Mouse (Mus musculus): ENCODE measurements at regions not wholly inside any gene's neighbourhood (a gene's known extent, or its start where the extent isn't known, plus 50 kb on each side); places are given as distances from the start of the nearest gene placed in this dataset.
"Not testable (repeated sequence)": the region's sequence is repeated elsewhere in the genome, so short reads cannot be mapped to it uniquely, and the experiment has no call there.

DNA sequence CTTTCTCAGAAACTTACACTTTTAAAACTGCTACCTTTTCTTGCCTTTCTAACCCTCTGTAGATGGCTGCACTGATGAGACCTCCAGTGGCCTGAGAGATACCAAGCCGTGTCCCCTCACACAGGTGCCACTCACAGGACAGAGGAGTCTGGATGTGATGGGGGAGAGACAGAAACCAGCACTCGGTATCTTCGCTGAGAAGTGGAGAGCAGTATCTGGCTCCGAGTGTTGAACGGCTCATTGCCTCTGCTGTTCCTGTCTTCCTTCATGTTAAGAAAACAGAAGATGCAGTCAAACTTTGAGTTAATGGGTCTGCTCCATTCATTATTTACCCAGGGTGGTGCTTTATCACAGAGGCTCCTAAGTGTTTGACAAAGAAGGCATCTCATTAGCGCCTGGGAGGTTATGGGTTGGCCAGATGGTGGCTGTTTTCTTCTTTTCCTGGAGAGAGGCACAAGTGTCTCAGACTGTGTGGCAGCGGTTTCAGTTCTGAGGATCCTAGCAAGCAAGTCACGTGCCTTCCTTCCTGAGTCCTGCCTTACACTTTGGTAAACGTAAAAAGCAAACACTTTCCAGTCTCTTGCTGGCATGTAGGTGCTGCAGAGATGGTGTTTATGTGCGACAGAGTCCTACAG is 248.6 kb downstream of the Sec16b start:
- no peak for DNase-seq (ENCODE audit: low spot score)

DNA sequence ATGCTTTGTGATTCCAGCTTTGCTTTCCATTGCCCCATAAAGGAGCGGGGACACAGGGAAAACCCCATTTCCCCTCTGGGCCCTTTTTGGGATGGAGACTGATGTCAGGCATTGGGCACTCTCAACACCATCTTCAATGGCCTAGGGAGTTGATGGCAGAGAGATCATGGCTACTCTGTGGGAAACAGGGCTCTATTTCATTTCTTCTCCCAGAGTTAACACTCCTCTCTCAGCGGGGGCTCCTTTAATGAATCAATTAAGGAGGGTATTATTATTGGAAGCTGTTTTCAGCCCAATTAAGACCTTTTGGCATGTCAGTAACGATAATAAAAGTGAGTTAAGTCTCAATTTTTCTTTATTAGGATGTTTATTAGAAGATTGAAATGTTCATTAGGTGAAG is 250.4 kb downstream of the Sec16b start:
- no peak for DNase-seq (ENCODE audit: low spot score)

DNA sequence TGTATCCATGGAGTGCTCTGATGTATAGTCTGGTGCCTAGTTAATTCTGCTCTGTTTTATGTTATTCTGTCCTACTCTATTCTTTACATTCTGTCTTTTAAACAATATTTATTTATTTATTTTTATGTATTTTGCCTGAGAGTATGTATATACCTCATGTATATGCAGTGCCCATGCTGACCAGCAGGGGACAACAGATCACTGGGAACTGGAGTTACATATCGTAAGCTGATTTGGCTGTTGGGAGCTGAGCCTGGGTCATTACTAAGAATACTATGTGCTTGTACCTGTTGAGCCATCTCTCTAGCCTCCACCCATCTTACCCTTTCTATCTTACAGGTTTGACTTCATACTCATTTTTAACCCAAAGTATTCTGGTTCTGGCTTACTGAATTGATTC is 251.8 kb downstream of the Sec16b start:
- no peak for DNase-seq (ENCODE audit: low spot score)

DNA sequence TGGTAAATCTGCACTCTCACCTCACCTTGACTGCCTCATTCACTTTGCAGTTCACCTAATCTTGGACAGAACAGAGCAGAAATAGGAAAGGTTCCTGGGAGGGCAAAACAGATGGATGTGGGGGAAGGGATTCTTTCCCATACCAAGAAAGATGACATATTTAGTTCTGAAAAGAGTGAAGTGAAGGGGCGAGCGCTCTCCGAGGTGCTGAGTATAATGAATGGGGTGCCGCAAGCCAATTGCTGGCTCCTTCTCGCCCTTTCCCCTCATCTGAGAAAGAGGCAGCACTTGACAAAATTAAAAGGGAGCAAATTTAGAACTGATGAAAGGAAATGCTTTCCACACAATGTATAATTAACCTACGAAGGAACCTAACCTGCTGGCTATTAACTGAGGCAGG is 261.7 kb downstream of the Sec16b start:
- no peak for DNase-seq (ENCODE audit: low spot score)

DNA sequence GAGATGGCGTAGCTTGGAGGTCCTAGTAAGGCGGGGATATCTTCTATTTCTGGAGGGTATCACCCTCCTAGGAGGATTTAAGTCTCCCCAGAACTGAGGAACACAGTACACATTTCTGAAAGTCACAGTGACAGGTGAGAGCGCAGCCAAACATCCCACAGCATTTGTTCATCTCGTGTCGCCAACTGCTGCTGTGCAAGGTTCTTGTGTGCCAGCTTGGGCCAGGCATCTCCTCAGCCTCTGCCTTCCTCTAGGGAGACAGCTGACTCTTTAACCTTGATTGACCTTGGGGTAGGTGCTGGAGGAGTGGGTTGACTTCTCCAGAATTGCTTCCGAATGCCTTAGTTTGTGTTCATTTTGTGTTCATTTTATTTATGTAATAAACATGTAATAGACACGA is 291.2 kb downstream of the Sec16b start:
- no peak for DNase-seq (ENCODE audit: low spot score)

DNA sequence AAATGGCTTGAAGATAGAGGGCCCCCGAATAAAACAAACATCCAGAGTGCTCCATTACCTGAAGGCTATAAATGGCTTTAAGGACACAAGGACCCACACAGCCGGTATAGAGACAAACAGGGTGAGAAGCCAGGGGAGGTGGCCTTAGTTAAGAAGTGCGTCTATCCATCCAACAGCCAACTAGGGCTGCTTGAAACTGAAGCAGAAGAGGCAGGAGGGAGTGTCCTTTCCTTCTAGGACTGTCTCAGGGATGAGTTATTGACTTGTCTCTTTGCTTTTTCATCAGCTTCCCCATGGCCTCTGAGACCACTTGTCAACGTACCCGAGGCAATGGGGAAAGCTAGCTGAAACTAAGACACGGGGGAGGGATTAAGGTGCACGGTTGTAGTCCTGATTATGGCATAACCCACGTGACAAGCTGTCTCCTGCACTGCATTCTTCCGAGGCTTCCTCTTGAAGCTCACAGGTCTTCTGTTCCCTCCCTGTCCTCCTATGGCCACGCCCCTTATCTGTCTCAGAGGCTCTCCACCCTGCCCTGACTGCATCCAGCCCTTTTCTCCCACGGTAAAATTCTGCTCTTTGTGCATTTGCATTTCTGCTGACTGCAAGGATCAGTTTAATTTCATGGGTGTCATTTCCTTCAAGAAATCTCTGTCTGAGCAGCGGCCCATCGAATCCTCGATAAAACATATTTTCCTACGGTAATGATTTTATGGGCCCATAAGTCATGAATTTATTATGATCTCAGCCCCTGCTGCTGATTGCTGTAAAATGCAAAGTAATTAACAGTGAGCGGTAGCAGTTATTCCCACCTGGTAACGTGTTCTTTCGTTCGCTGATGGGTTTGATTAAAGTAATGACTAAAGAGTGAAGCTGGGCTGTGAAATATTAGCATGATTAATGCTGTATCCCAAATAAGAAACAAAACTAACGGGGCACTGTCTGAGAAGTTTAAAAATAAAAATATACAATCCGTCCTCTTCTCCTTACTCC is 292.3 kb downstream of the Sec16b start:
- no peak for DNase-seq (ENCODE audit: low spot score)

DNA sequence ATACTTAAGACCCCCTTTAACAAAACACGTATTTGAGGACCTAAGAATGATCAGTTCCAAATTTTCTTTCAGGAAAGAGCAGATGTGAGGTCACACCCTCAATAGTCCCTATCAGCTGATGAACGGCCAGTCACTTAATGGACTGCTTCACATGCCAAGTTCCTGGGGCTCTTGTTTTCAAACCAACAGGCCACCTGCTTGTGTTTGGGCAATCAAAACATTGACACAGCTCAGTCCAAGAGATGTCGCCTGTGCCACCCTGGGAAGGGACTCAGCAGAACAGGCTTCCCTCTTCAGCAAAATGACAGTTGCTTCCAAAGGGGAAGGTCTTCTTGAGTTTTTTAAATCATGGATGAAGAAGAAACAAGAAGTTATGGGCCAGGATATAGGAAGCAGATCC is 294.6 kb downstream of the Sec16b start:
- DNase-seq (ENCODE audit: low spot score), result no peak

DNA sequence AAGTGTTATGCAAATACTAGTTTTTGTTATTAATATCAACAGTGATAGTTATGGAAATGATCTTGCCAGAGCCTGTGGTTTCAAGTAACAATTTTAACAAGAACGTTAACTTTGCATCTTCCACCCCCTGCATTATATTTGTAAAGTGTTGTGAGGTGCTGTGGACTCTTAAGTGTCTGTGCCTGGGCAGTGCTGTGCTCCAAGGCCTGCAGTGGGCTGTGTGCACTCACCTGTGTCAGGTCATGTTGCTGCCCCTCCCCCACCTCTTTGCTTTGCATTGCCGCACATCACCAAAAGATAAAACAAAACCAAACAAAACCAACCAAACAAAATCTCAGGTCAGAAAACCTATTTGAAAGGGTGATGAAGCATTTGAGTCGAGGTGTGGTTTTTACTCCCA is 297.7 kb downstream of the Sec16b start:
- DNase-seq (ENCODE audit: low spot score), result no peak

DNA sequence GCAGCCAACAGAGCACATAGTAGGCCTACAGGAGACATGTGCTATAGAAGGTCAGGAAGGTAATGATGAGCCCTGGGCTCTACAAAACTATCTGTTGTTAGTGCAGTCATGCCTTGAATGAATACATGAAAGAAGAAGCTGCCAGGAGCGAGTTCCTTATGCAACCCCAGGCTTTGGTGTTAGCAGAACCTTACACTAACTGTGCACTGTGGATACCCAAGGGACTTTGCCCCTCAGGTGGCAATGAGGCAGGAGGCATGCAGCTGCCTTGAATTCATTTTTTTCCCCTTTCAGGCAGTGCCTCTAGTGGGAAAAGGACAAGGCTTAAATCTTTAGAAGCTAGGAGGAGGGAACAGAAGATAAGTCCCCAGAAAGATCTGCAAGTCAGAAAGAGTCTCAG is 299.8 kb downstream of the Sec16b start:
- no peak for DNase-seq (ENCODE audit: low spot score)

DNA sequence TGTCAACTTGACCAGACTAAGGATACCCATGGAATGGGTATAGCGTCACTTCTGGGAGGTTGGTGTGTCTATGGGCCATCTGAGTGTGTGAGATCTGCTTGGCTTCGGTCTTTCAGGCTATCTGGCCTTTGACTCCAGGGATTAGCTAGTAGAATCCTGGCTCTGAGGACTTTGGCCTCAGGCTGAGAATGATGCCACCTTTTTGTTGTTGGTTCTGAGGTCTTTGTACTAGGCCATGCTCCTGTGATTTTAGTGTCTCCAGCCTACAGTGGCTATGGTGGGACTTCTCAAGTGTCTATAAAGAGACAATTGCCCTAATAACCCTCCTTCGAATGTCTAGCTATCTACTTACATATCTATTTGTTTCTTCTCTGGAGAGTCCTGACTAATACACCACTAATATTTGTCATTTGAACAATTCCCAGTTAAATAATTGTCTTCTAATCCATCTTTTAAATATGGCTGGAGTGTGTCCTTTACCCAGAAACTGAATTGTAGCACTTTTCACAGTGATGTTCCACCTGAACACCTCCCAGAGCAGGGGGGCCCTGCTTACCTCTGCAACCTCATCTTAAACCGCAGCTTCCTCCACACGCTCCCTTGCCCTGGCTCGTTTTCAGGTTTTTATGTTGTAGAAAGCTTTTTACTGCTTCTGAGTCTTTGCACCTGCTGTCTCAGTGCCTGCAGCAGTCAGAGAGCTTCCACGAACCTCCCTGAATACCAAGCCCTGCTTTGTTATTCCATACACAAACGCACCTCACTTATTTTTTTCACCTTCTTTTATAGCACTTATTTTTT is 303.3 kb downstream of the Sec16b start:
- DNase-seq (ENCODE audit: low spot score), result no peak

DNA sequence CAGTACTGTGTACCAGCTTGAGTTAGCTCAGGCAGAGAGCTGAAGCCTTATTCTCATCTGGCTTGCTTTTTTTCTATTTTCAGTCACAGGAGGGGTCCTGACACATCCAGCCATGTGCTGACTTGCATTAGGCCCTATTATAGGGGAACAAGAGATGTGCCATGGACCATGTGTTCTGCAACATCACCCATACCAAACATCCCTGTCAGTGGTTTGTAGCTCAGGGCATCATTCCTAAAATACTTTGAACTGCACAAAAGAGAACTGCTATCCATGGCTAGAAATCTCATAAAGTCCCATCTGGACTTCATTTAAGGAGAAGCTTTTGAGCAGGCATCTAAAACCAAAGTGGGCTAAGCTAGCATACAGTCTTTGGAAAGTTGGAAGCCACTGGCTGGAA is 304.1 kb downstream of the Sec16b start:
- no peak for DNase-seq (ENCODE audit: low spot score)

DNA sequence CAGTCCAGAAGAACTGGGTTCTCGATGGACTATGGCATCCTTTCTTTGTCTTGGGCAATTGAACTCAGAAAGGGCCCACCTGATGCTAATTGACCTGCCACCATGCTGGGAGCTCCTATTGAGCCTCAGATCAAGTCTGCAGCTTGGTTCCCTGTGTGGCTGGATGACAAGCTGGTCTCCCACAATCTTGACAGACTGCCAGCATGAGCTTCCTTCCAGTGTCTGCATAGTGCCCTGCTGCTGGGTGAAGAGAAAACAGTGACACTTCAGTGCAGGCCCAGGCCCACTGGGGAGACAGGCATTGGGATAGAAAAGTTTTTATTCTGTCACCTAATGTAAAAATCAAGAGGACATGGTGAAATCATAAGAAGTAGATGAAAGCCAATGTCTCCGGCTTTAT is 321.4 kb downstream of the Sec16b start:
- no peak for DNase-seq (ENCODE audit: low spot score)

DNA sequence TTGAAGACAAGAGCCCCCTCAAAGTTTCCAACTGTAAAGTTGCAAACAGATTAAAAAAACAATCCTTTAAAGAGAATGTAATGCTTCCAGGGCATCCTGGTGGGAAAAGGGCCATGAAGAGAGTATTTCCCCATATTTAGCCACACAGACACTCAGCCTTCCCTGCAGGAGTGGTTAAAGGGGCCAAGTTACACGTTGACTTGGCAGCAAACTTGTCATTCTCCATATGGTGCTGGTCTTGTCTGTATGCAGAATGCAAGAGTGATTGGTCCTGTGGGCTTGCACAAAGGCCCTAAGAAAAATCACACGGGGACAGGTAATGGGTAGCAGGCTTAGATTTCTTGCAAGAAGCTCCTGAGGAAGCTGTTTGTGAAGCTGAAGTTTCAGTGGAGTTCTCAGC is 325.0 kb downstream of the Sec16b start:
- DNase-seq (ENCODE audit: low spot score), result no peak

DNA sequence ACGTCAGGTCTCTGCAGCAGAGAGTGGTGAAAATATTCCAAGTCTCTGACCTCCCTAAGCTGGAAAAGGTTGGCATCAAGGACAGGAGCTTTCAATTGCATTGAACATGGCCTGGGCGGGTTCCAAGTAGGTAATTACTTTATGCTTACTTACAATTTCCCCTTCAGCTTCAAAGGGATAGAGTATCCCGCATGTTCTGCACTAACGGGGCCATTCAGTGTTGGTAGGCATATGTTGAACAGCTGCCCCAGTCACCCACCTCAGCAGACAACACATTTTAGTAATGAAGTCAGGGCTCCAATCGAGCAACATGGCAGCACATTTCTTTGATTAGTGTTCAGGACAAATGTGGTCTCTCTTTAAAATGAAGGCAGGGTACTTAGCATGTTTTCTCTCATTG is 366.2 kb downstream of the Sec16b start:
- no peak for DNase-seq (ENCODE audit: low spot score)

DNA sequence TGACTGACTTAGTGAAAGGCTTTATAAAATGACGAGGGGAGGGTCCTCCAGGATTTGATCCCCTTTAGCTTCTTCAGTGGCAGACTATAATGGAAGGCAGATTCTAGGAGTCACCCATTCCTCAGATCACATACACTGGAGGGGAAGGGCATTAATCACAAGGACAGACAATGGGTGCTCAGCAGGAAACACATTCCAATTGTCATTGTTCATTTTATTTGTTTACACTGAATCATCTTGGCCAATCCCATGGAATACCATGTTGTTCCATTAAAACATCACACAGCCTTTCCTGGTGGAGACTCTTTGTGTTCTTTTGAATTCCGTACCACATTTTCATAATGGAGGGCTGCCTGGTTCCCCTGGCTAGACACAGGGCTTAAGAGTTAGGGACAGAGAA is 368.5 kb downstream of the Sec16b start:
- DNase-seq (ENCODE audit: low spot score), result no peak

DNA sequence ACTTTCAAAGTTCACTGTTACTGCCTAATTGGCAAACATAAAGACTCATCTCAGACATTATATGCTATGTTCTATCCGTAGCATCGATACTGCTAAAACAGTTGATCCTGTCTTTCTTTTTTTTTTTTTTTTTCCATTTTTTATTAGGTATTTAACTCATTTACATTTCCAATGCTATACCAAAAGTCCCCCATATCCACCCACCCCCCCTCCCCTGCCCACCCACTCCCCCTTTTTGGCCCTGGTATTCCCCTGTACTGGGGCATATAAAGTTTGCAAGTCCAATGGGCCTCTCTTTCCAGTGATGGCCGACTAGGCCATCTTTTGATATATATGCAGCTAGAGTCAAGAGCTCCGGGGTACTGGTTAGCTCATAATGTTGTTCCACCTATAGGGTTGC is 370.6 kb downstream of the Sec16b start:
- DNase-seq (ENCODE audit: low spot score), result not testable (repeated sequence)

DNA sequence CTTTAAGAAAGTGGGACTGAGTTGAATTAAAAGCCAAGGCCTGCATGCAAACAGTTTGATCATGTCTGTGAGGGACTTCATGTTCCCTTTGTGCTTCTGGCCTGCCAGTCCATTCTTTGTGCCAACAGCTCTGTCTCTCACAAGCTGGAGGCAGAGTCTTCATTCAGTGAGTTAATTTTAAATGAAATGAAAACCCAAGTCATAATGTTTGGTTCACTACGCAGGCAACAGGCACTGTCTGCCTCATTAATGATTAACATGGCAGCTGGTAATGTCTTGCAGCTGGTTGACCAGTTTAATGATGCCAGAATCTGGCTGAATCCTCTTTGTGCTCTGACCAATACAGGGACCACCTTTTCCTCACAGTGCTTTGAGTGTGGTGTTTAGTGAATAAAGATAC is 380.6 kb downstream of the Sec16b start:
- DNase-seq (ENCODE audit: low spot score), result no peak

DNA sequence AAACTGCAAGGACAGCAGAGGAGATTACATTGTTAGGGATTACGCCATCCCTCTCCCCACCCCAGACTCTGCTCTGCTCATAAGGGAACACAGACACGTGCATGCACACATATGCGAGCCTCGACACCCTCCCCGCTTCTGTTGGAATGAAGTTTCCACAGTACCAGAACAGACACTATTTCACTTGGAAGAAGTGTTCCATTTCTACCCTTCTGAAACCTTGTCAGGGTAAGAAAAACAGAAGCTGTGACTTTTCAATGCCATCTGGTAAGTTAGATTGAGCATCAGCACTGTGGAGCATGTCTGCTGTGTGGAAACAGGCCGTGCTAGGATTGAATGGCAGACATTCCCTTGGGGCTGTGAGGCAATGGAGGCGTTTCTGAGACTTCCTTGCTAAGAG is 382.0 kb downstream of the Sec16b start:
- no peak for DNase-seq (ENCODE audit: low spot score)

DNA sequence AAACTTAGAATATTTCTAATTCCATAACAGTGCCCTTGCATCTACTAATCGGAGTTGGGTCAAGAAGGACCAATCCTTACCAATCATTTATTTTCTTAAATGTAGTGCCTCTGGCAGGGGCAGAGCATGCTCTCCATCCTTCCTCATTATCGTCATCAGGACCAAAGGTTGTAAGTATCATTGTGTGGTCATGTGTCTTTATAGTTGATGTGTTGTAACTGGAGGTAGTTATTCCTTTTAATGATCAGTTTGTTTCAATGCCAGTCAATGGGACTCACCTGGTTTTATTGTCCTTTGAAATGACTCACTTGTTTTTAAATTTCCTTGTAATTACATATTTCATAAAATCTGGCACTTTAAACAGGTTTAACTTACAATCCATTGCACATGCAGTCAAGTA is 399.6 kb downstream of the Sec16b start:
- DNase-seq (ENCODE audit: low spot score), result no peak

DNA sequence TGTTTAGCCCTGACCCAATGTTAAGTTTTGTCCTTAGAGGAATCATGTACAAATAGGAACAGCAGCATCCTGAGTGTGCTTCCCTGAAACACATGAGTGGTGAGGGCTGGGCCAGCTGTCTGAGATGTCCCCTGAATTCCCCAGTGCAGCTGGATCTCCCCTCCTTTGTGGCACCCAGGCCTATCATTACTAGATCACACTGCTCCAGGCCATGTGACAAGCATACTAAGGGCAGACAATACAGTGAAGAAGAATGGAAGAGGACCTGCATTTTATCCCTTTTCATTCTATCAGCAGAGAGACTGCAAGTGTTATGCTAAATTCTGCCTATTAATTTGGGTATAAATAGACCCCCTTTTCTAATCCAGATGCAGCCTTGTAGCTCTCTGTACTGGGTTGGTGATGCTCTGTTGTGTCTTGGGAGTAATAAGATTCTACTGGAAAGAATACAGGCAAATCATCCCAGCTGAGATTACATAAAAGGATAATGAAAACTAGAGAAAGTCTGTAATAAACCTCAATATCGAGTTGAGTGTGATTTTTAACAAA is 418.3 kb downstream of the Brinp2 start:
- no peak for DNase-seq (ENCODE audit: low spot score)

DNA sequence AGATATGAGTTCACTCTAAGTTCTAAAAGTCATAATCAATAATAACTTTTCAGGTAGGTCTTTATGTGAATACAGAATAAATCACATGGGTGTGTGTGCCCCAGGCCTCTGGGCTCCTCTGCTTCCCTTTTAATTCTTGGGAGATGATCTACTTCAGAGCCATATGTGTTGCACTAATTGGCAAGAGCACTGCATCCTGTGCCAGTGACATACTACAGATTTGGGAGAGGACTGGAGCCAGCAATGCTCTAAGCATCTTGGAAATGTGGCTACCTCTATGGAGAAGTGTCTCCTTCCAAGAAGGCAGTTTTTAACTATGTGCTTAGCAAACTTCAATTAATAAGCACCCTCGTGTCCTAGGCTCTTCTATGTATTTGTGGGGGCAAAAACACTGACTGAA is 416.6 kb downstream of the Brinp2 start:
- DNase-seq (ENCODE audit: low spot score), result no peak

DNA sequence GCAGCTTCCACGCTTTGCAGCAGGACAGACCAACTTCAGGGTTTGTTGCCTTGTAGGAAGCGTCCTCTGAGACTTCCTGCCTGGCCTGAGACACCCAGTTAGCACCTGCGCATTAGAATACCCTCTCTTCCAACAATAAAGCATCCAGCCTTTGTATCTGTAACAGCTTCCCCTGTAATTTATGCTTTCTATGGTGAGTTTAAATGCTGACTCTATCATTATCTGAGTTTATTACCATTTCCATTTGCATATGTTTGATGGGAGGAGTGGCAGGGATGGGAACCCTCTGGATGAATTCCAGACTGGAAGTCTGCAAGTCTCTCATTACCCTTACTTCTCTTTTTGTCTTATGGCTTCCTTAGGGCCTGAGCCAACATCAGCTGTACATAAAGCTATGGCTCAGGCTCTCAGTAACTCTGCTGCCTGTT is 415.8 kb downstream of the Brinp2 start:
- DNase-seq (ENCODE audit: low spot score), result no peak

Data from lung, postnatal 25 days (tissue).